8 mouse cellular contexts compared by ENCODE assay signal in the genomic region with DNA sequence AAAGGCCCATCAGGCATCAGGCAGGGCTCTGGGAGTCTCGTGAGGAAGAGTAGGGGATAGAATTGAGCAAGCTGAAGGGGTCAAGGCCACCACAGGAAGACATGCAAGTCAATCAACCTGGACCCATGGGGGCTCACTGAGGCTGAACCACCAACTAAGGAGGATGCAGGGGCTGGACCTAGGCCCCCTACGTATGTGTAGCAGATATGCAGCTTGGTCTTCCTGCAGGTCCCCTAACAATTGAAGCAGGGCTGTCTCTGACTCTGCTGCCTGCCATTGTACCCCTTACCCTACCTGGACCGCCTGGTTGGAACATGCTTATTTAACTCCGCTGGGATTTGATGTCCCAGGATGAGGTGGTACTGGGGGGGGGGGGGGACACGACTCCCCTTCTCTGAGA. TPM values are rescaled to one million over a fixed set of nuclear protein-coding genes. Genes with fewer than 3 reads are reported as not detected.
DNase-seq lines count a peak whose midpoint lies in the region; ATAC-seq and TF ChIP-seq lines count a peak whose summit lies in the region.

No protein-coding gene starts in this region.

- peak overlapping the region; percentile 71 for H3K9ac ChIP-seq in limb, embryonic 12.5 days (replicated peaks)
- peak overlapping the region; percentile 89 for H3K9ac ChIP-seq in stomach, embryonic 16.5 days (ENCODE audit: low read length)

- TF ChIP-seq POLR2A in testis, adult 2 months (IDR thresholded peaks at IDR 0.05; ENCODE audit: control insufficient read depth, low read depth, low read length) = no peak

- peak; percentile 14 for DNase-seq in cerebellum, adult 11-12 months
- no peak for DNase-seq in cerebellum, postnatal 36 days
- DNase-seq in testis, postnatal 10 days (ENCODE audit: low spot score) = no peak
- no peak for DNase-seq in cerebellum, postnatal 25 days
- DNase-seq in ovary, postnatal 14 days (ENCODE audit: low spot score) = no peak

- TF ChIP-seq CTCF in testis, adult 2 months (IDR thresholded peaks at IDR 0.05; ENCODE audit: control insufficient read depth, insufficient read depth, insufficient replicate concordance, low read depth, low read length) = no peak

- ATAC-seq in limb, embryonic 12.5 days (ENCODE audit: insufficient number of reproducible peaks, insufficient read depth, low FRiP score, low TSS enrichment, low read depth) = peak; percentile 44; the same call in 1 of the 2 replicates
- ATAC-seq in stomach, embryonic 16.5 days (ENCODE audit: insufficient read depth, low FRiP score) = no peak

- H3K4me1 ChIP-seq in testis, adult 2 months (ENCODE audit: control insufficient read depth, insufficient read depth, low read length) = peaks cover 8% of the 10 kb centered on the region
- H3K4me1 ChIP-seq in limb, embryonic 12.5 days (replicated peaks) = peaks cover 12% of the 10 kb centered on the region
- peaks cover 9% of the 10 kb centered on the region for H3K4me1 ChIP-seq in stomach, embryonic 16.5 days (ENCODE audit: control insufficient read depth, insufficient read depth, low read length)

- no peaks in the 10 kb centered on the region for H3K27me3 ChIP-seq in testis, adult 2 months (ENCODE audit: control insufficient read depth, insufficient read depth, low read length)
- H3K27me3 ChIP-seq in limb, embryonic 12.5 days = no peaks in the 10 kb centered on the region
- no peaks in the 10 kb centered on the region for H3K27me3 ChIP-seq in stomach, embryonic 16.5 days (ENCODE audit: control insufficient read depth, insufficient read depth, low read length)

- H3K27ac ChIP-seq in testis, adult 2 months (ENCODE audit: control insufficient read depth, insufficient read depth, low read depth, low read length) = no peak overlapping the region
- 0 out of 2 replicates have a peak overlapping the region, but pooled peaks have one; percentile 79 for H3K27ac ChIP-seq in limb, embryonic 12.5 days
- no peak overlapping the region for H3K27ac ChIP-seq in stomach, embryonic 16.5 days (ENCODE audit: low read length)

- H3K36me3 ChIP-seq in testis, adult 2 months (ENCODE audit: control insufficient read depth, insufficient read depth, low read length) = no peaks in the 10 kb centered on the region; the same call in 1 of the 2 replicates
- H3K36me3 ChIP-seq in limb, embryonic 12.5 days = peaks cover 30% of the 10 kb centered on the region
- H3K36me3 ChIP-seq in stomach, embryonic 16.5 days (ENCODE audit: control insufficient read depth, insufficient read depth, low read length) = peaks cover 5% of the 10 kb centered on the region; the same call in 1 of the 2 replicates

- H3K4me2 ChIP-seq in limb, embryonic 12.5 days = peak overlapping the region; percentile 89
- peak overlapping the region; percentile 72 for H3K4me2 ChIP-seq in stomach, embryonic 16.5 days (ENCODE audit: low read depth, low read length)

- H3K4me3 ChIP-seq in testis, adult 2 months (ENCODE audit: control insufficient read depth, low read depth, low read length) = peak overlapping the region; percentile 73
- H3K4me3 ChIP-seq in limb, embryonic 12.5 days (replicated peaks) = peak overlapping the region; percentile 73
- H3K4me3 ChIP-seq in stomach, embryonic 16.5 days (replicated peaks; ENCODE audit: low read length) = peak overlapping the region; percentile 86

- no peaks in the 10 kb centered on the region for H3K9me3 ChIP-seq in limb, embryonic 12.5 days
- no peaks in the 10 kb centered on the region for H3K9me3 ChIP-seq in stomach, embryonic 16.5 days (replicated peaks; ENCODE audit: control insufficient read depth, low read length)

- WGBS in limb, embryonic 12.5 days = 12% methylated on average over 5 of the region's 5 CpGs
- 12% methylated on average over 4 of the region's 5 CpGs for WGBS in stomach, embryonic 16.5 days

RNA-seq across cellular contexts. Expression of gene Spdl1, which starts 0.8 kb away (rescaled TPM):
- 3.8 and 4.1 TPM in 2 replicates for polyA plus RNA-seq in testis, adult 2 months (2012; rRNA removed)
- polyA plus RNA-seq in limb, embryonic 12.5 days (2016; fragmentation: Nextera tagmentation; extraction: Ambion mirVana) = 29.0 and 30.2 TPM in 2 replicates
- 15.0 and 16.3 TPM in 2 replicates for polyA plus RNA-seq in stomach, embryonic 16.5 days (2015; fragmentation: Nextera tagmentation; extraction: Ambion mirVana)

RNA-seq across cellular contexts. Expression of gene Dock2, which starts 49.0 kb away (rescaled TPM):
- polyA plus RNA-seq in testis, adult 2 months (2012; rRNA removed) = 1.7 and 1.9 TPM in 2 replicates
- 0.58 and 1.0 TPM in 2 replicates for polyA plus RNA-seq in limb, embryonic 12.5 days (2016; fragmentation: Nextera tagmentation; extraction: Ambion mirVana)
- polyA plus RNA-seq in stomach, embryonic 16.5 days (2015; fragmentation: Nextera tagmentation; extraction: Ambion mirVana) = 2.3 and 2.9 TPM in 2 replicates
